Mouse (Mus musculus) ES-Bruce4 (cell line): ENCODE measurements around the gene Gm26602. TPM values are rescaled to one million over a fixed set of nuclear protein-coding genes. Genes with fewer than 3 reads are reported as not detected.

Experiments
- H3K27ac ChIP-seq: 2 replicates; pipeline ENCODE4 v1.5.1; 2012; ENCODE audit warnings: low read length, inconsistent platforms; ENCODE audit not compliant: insufficient read depth
- H3K27me3 ChIP-seq: 2 replicates; pipeline ENCODE4 v1.6.1; 2012; ENCODE audit warnings: mild to moderate bottlenecking, low read length, inconsistent platforms; ENCODE audit not compliant: control insufficient read depth, poor library complexity, insufficient read depth, severe bottlenecking
- H3K36me3 ChIP-seq: 2 replicates; pipeline ENCODE4 v1.6.1; 2012; ENCODE audit warnings: inconsistent platforms, mild to moderate bottlenecking, low read length, moderate library complexity; ENCODE audit not compliant: control insufficient read depth, poor library complexity, insufficient read depth, severe bottlenecking
- H3K4me1 ChIP-seq: one replicate; pipeline ENCODE4 v1.8.1; 2011; ENCODE audit warnings: low read length; ENCODE audit not compliant: control insufficient read depth, insufficient read depth
- H3K4me3 ChIP-seq: 2 replicates; pipeline ENCODE4 v1.5.1; 2011; ENCODE audit warnings: low read depth, mild to moderate bottlenecking, low read length
- H3K9ac ChIP-seq: 2 replicates; pipeline ENCODE4 v1.6.1; 2012; ENCODE audit warnings: low read depth, mild to moderate bottlenecking, inconsistent platforms; ENCODE audit not compliant: poor library complexity, severe bottlenecking
- H3K9me3 ChIP-seq: replicated peaks from 2 replicates; pipeline ENCODE4 v1.6.1; 2012; ENCODE audit warnings: mild to moderate bottlenecking, low read length, inconsistent platforms; ENCODE audit not compliant: control insufficient read depth, poor library complexity, insufficient read depth, severe bottlenecking
- CTCF ChIP-seq: IDR thresholded peaks from one replicate; pipeline ENCODE4 v1.8.1; 2011; ENCODE audit warnings: low read depth, low read length
- EP300 ChIP-seq: IDR thresholded peaks from 2 replicates; pipeline ENCODE4 v1.6.1; 2011; ENCODE audit warnings: low read depth, low read length; ENCODE audit not compliant: insufficient read depth
- POLR2A ChIP-seq: IDR thresholded peaks from one replicate; pipeline ENCODE4 v1.8.1; 2011; ENCODE audit warnings: low read length; ENCODE audit not compliant: insufficient read depth
- polyA plus RNA-seq: library from polyadenylated mRNA; stranded (reverse); fragments of >200 nt; gene quantifications from 2 replicates; pipeline ENCODE4 v1.2.4, GENCODE M21; 2011; ENCODE audit warnings: low read depth; ENCODE audit not compliant: missing spikeins, insufficient read depth, insufficient read length

Gene Gm26602
- polyA plus RNA-seq, 1 experiment, result not detected

- no peak overlapping the region for H3K9ac ChIP-seq
- no peaks in the 10 kb centered on the region for H3K4me1 ChIP-seq
- no peaks in the 10 kb centered on the region for H3K27me3 ChIP-seq
- no peaks in the 10 kb centered on the region for H3K9me3 ChIP-seq
- TF ChIP-seq CTCF, result no peak
- TF ChIP-seq EP300, result no peak
- no peak for TF ChIP-seq POLR2A
- H3K27ac ChIP-seq, result no peak overlapping the region
- H3K36me3 ChIP-seq, result no peaks in the 10 kb centered on the region
- no peak overlapping the region for H3K4me3 ChIP-seq
These were observed 3.7 kb downstream of the Gm26602 start for GRCm38 (mm10) chr10:79914131-79914947.

- TF ChIP-seq EP300 (no peak), POLR2A (no peak), CTCF (no peak)
- Histone ChIP-seq H3K27me3 (no peaks in the 10 kb centered on the region), H3K4me1 (peaks cover 1% of the 10 kb centered on the region), H3K36me3 (no peaks in the 10 kb centered on the region), H3K4me3 (no peak overlapping the region), H3K27ac (no peak overlapping the region), H3K9me3 (no peaks in the 10 kb centered on the region), H3K9ac (no peak overlapping the region)
These were observed 4.4 kb downstream of the Gm26602 start for GRCm38 (mm10) chr10:79914948-79915596.

GRCm38 (mm10) chr10:79916081-79916480 lies 5.4 kb downstream of the Gm26602 start:
- H3K4me3 ChIP-seq, result peak overlapping the region; percentile 74
- peaks cover 7% of the 10 kb centered on the region for H3K4me1 ChIP-seq
- no peak overlapping the region for H3K27ac ChIP-seq
- no peak for TF ChIP-seq POLR2A
- TF ChIP-seq EP300, result no peak
- TF ChIP-seq CTCF, result no peak
- H3K9ac ChIP-seq, result peak overlapping the region; percentile 73
- H3K9me3 ChIP-seq, result no peaks in the 10 kb centered on the region
- no peaks in the 10 kb centered on the region for H3K36me3 ChIP-seq
- no peaks in the 10 kb centered on the region for H3K27me3 ChIP-seq

GRCm38 (mm10) chr10:79916808-79917531 lies 6.3 kb downstream of the Gm26602 start, which contains the start of gene Kiss1r:
TSS of gene Kiss1r (plus strand) at chr10:79916971.
- Histone ChIP-seq H3K36me3 (no peaks in the 10 kb centered on the region), H3K9ac (peak within 1 kb of the TSS; percentile 73), H3K9me3 (no peaks in the 10 kb centered on the region), H3K27ac (no peak within 1 kb of the TSS), H3K4me3 (peak within 1 kb of the TSS; percentile 74), H3K4me1 (peaks cover 7% of the 10 kb centered on the region), H3K27me3 (no peaks in the 10 kb centered on the region)
- TF ChIP-seq POLR2A (peak; percentile 34), CTCF (no peak), EP300 (no peak)

- H3K36me3 ChIP-seq, result no peaks in the 10 kb centered on the region
- H3K9ac ChIP-seq, result no peak overlapping the region; the same call in 1 of the 2 replicates
- H3K27me3 ChIP-seq, result no peaks in the 10 kb centered on the region
- H3K4me1 ChIP-seq, result peaks cover 7% of the 10 kb centered on the region
- no peaks in the 10 kb centered on the region for H3K9me3 ChIP-seq
- H3K27ac ChIP-seq, result no peak overlapping the region
- H3K4me3 ChIP-seq, result no peak overlapping the region
- TF ChIP-seq POLR2A, result no peak
- no peak for TF ChIP-seq EP300
- TF ChIP-seq CTCF, result no peak
These were observed 7.0 kb downstream of the Gm26602 start for GRCm38 (mm10) chr10:79917532-79918100.
